Mouse (Mus musculus) brain, embryonic 14.5 days (tissue): ENCODE measurements around the gene Nhej1. TPM values are rescaled to one million over a fixed set of nuclear protein-coding genes. Genes with fewer than 3 reads are reported as not detected.

Source experiments
- DNase-seq: peaks from one replicate; pipeline ENCODE4 v3.0.0-alpha.2; 2011; ENCODE audit warnings: low read depth
- CTCF ChIP-seq: fragments of 200-500 bp; IDR thresholded peaks from 2 replicates; pipeline ENCODE4 v1.5.1; 2012; ENCODE audit warnings: inconsistent platforms, mild to moderate bottlenecking, moderate library complexity, borderline replicate concordance; ENCODE audit not compliant: insufficient read depth, insufficient read length; ENCODE audit errors: extremely low read depth
- POLR2A ChIP-seq: fragments of 200-500 bp; IDR thresholded peaks from 2 replicates; pipeline ENCODE4 v1.6.1; 2012; ENCODE audit warnings: mild to moderate bottlenecking, inconsistent platforms, borderline replicate concordance; ENCODE audit not compliant: poor library complexity, insufficient read depth, insufficient read length, severe bottlenecking; ENCODE audit errors: extremely low read depth
- polyA plus RNA-seq: library from polyadenylated mRNA; depleted of rRNA; stranded (reverse); fragments of >200 nt; gene quantifications from 2 replicates; pipeline ENCODE4 v1.2.3, GENCODE M21; 2012

The Nhej1 gene
- polyA plus RNA-seq, 1 experiment, result 2.4 TPM

- peak; percentile 90 for DNase-seq
- peak; percentile 80 for TF ChIP-seq CTCF
- TF ChIP-seq POLR2A, result no peak
These were observed 160.3 kb downstream of the Nhej1 start for GRCm38 (mm10) chr1:74964494-74965215.

GRCm38 (mm10) chr1:74962853-74963227 is 162.2 kb downstream of the Nhej1 start:
- TF ChIP-seq POLR2A (no peak), CTCF (no peak)
- no peak for DNase-seq

GRCm38 (mm10) chr1:74962126-74962852 is 162.7 kb downstream of the Nhej1 start:
- no peak for DNase-seq
- TF ChIP-seq CTCF, result no peak
- no peak for TF ChIP-seq POLR2A

GRCm38 (mm10) chr1:74961722-74962121 is 163.3 kb downstream of the Nhej1 start:
- TF ChIP-seq POLR2A, result no peak
- TF ChIP-seq CTCF, result no peak
- no peak for DNase-seq

- TF ChIP-seq CTCF, result no peak
- no peak for TF ChIP-seq POLR2A
- DNase-seq, result no peak
These were observed 164.9 kb downstream of the Nhej1 start for GRCm38 (mm10) chr1:74960059-74960458.

- no peak for TF ChIP-seq POLR2A
- no peak for TF ChIP-seq CTCF
- DNase-seq, result no peak
These were observed 173.3 kb downstream of the Nhej1 start, which contains the start of gene Ihh for GRCm38 (mm10) chr1:74951556-74952210. Gene Ihh, minus strand, starts transcription at chr1:74951672.

- peak; percentile 23 for DNase-seq
These were observed 174.2 kb downstream of the Nhej1 start for GRCm38 (mm10) chr1:74950576-74951490.

GRCm38 (mm10) chr1:74950066-74950465 is 174.9 kb downstream of the Nhej1 start:
- DNase-seq, result no peak
- TF ChIP-seq POLR2A (no peak), CTCF (no peak)

More at GRCm38 (mm10) chr1:74950576-74951490, 174.2 kb downstream of the Nhej1 start:
- TF ChIP-seq POLR2A, result no peak
- no peak for TF ChIP-seq CTCF

GRCm38 (mm10) chr1:74949666-74950050 is 175.3 kb downstream of the Nhej1 start:
- no peak for DNase-seq
- TF ChIP-seq POLR2A, result no peak
- no peak for TF ChIP-seq CTCF

GRCm38 (mm10) chr1:74948784-74949665 is 176.0 kb downstream of the Nhej1 start:
- peak; percentile 59 for DNase-seq
- TF ChIP-seq POLR2A, result no peak
- peak; percentile 80 for TF ChIP-seq CTCF
